Mouse (Mus musculus) liver, embryonic 14.5 days (tissue): Measurements from ENCODE around the gene Uvssa. TPM values are rescaled to one million over a fixed set of nuclear protein-coding genes. Genes with fewer than 3 reads are reported as not detected.

Experiments used
- ATAC-seq: fragments of 200-750 bp; cut with Nextera tagmentation; 2 replicates; pipeline ENCODE4 v1.8.0; 2017; ENCODE audit warnings: moderate number of reproducible peaks, mild to moderate bottlenecking, moderate library complexity; ENCODE audit not compliant: insufficient read depth
- DNase-seq, 3 experiments: peaks; one replicate each; pipeline ENCODE4 v3.0.0-alpha.2; 2012 to 2013; ENCODE audit warnings: low read depth in 3 of 3, low spot score in 3 of 3
- H3K27ac ChIP-seq: fragments of 300-500 bp; sonication (generic); 2 replicates; pipeline ENCODE4 v1.5.1; 2014; ENCODE audit warnings: moderate library complexity, mild to moderate bottlenecking, control low read depth, inconsistent platforms
- H3K27me3 ChIP-seq: fragments of 300-500 bp; sonication (generic); 2 replicates; pipeline ENCODE4 v1.6.1; 2014; ENCODE audit warnings: mild to moderate bottlenecking, low read length, moderate library complexity; ENCODE audit not compliant: control insufficient read depth, insufficient read depth
- H3K36me3 ChIP-seq: fragments of 300-500 bp; sonication (generic); replicated peaks from 2 replicates; pipeline ENCODE4 v1.6.1; 2014; ENCODE audit warnings: low read depth; ENCODE audit not compliant: control insufficient read depth, insufficient read depth
- H3K4me1 ChIP-seq, 2 experiments: fragments of 200-500 bp in 1 of 2; fragments of 300-500 bp in 1 of 2; sonication (generic) in 1 of 2; replicated peaks; 2 replicates each; pipeline ENCODE4 v1.6.1; 2012 to 2014; ENCODE audit warnings: antibody characterized with exemption in 1 of 2, inconsistent platforms in 1 of 2, low read length in 1 of 2; ENCODE audit not compliant: control insufficient read depth in 2 of 2, insufficient read depth in 2 of 2
- H3K4me2 ChIP-seq: fragments of 300-500 bp; sonication (generic); 2 replicates; pipeline ENCODE4 v1.6.1; 2014; ENCODE audit warnings: low read depth, mild to moderate bottlenecking, control low read depth, moderate library complexity
- H3K4me3 ChIP-seq, 2 experiments: fragments of 200-500 bp in 1 of 2; fragments of 300-500 bp in 1 of 2; sonication (generic) in 1 of 2; 2 replicates each; pipeline ENCODE4 v1.5.1; 2012 to 2014; ENCODE audit warnings: low read depth in 2 of 2, low read length in 2 of 2, mild to moderate bottlenecking in 2 of 2, control low read depth in 1 of 2, inconsistent platforms in 1 of 2, moderate library complexity in 1 of 2; ENCODE audit not compliant: insufficient read depth in 1 of 2
- H3K9ac ChIP-seq: fragments of 300-500 bp; sonication (generic); replicated peaks from 2 replicates; pipeline ENCODE4 v1.6.1; 2014; ENCODE audit warnings: mild to moderate bottlenecking, control low read depth, moderate library complexity
- H3K9me3 ChIP-seq: fragments of 300-500 bp; sonication (generic); 2 replicates; pipeline ENCODE4 v1.6.1; 2016; ENCODE audit warnings: low read length, mixed read lengths; ENCODE audit not compliant: control insufficient read depth
- CTCF ChIP-seq: IDR thresholded peaks from 2 replicates; pipeline ENCODE4 v1.5.1; 2016; ENCODE audit warnings: antibody characterized with exemption, low read depth, control low read depth
- EP300 ChIP-seq: IDR thresholded peaks from 2 replicates; pipeline ENCODE4 v1.6.1; 2016; ENCODE audit warnings: antibody characterized with exemption, low read depth
- WGBS: fragments of 180-500 bp; shearing (Covaris S2); extraction: QIAGEN DNeasy Blood & Tissue Kit; methylation state at CpG from one replicate; pipeline ENCODE4 v1.1.7; 2014; ENCODE audit not compliant: insufficient replicate concordance; 5-methylcytosine and 5-hydroxymethylcytosine counted together
- polyA plus RNA-seq, 2 experiments: library from polyadenylated mRNA; depleted of rRNA in 1 of 2; stranded (reverse) in 1 of 2; unstranded in 1 of 2; fragments of >200 nt; fragmentation: Nextera tagmentation in 1 of 2; extraction: Ambion mirVana in 1 of 2; gene quantifications; 2 replicates each; pipeline versions ENCODE4 v1.2.1 to v1.2.3; 2012 to 2014

The Uvssa gene
- polyA plus RNA-seq, 2 experiments = 1.5 to 2.2 TPM

- Histone ChIP-seq H3K36me3 (peaks cover 2% of the 10 kb centered on the region), H3K9ac (peak overlapping the region; percentile 85), H3K27me3 (no peaks in the 10 kb centered on the region), H3K4me2 (peak overlapping the region; percentile 99), H3K27ac (peak overlapping the region; percentile 93), H3K4me1 (peaks cover 7 to 8% of the 10 kb centered on the region in 2 experiments; a peak in 3 of 4 replicates), H3K4me3 (peak overlapping the region; percentile 62 to 82), H3K9me3 (no peaks in the 10 kb centered on the region)
- 2% methylated on average over 21 of the region's 21 CpGs for WGBS
- ATAC-seq (peak; percentile 46; the same call in 1 of the 2 replicates), DNase-seq (no peak)
- TF ChIP-seq CTCF (no peak), EP300 (no peak)
Observed at GRCm38 (mm10) chr5:33377801-33378301, 498 bp upstream of the Uvssa start.

- DNase-seq (no peak), ATAC-seq (no peak)
- TF ChIP-seq CTCF (no peak), EP300 (no peak)
- no peaks in the 10 kb centered on the region for H3K9me3 ChIP-seq
- H3K27ac ChIP-seq = no peak overlapping the region
- H3K4me2 ChIP-seq = no peak overlapping the region
- no peaks in the 10 kb centered on the region; the same call in none of the 2 replicates for H3K36me3 ChIP-seq
- no peaks in the 10 kb centered on the region for H3K27me3 ChIP-seq
- H3K4me1 ChIP-seq = no peaks in the 10 kb centered on the region
- H3K4me3 ChIP-seq = no peak overlapping the region
- WGBS = 74% methylated on average over 11 of the region's 11 CpGs
- H3K9ac ChIP-seq = no peak overlapping the region
Observed at GRCm38 (mm10) chr5:33387550-33387949, 9.2 kb downstream of the Uvssa start.

GRCm38 (mm10) chr5:33393803-33394202 is 15.5 kb downstream of the Uvssa start:
- TF ChIP-seq EP300 (no peak), CTCF (peak; percentile 98)
- no peak overlapping the region for H3K27ac ChIP-seq
- ATAC-seq = no peak; the same call in 1 of the 2 replicates
- H3K9me3 ChIP-seq = no peaks in the 10 kb centered on the region
- 19% methylated on average over 7 of the region's 7 CpGs for WGBS
- H3K4me3 ChIP-seq = no peak overlapping the region
- peak; percentile 34 to 38 (median 37) for DNase-seq
- no peak overlapping the region for H3K4me2 ChIP-seq
- H3K27me3 ChIP-seq = no peaks in the 10 kb centered on the region
- H3K9ac ChIP-seq = no peak overlapping the region
- no peaks in the 10 kb centered on the region for H3K4me1 ChIP-seq
- H3K36me3 ChIP-seq = no peaks in the 10 kb centered on the region; the same call in none of the 2 replicates

GRCm38 (mm10) chr5:33395693-33396092 is 17.3 kb downstream of the Uvssa start:
- no peaks in the 10 kb centered on the region for H3K9me3 ChIP-seq
- no peak for TF ChIP-seq CTCF
- TF ChIP-seq EP300 = no peak
- whole genome bisulfite sequencing = 76% methylated on average over 11 of the region's 11 CpGs
- H3K4me2 ChIP-seq = no peak overlapping the region
- no peak overlapping the region for H3K27ac ChIP-seq
- no peak for ATAC-seq
- H3K27me3 ChIP-seq = no peaks in the 10 kb centered on the region
- no peaks in the 10 kb centered on the region for H3K4me1 ChIP-seq
- H3K9ac ChIP-seq = no peak overlapping the region
- H3K36me3 ChIP-seq = no peaks in the 10 kb centered on the region; the same call in none of the 2 replicates
- no peak overlapping the region for H3K4me3 ChIP-seq
- no peak for DNase-seq

DNA sequence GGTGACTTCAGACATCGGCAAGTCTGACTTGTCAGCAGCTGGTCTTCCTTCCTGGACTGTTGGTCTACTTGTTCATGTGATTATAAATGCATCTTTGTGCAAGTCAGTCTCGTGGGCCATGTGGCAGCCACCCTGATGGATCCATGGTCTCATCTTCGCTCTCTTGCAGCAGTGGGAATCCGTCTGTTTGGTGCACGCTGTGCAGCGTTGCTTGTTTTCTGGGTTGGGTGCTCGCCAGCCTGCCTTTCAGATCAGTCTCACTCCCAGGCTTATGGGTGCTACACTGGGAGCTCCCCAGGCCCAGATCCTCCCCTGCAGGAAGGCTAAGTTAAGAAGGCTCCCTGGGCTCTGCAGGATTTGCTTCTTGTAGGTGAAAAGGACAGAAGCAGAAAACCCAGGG is 18.5 kb downstream of the Uvssa start:
- no peak overlapping the region for H3K4me2 ChIP-seq
- H3K4me3 ChIP-seq = no peak overlapping the region
- no peaks in the 10 kb centered on the region for H3K4me1 ChIP-seq
- TF ChIP-seq EP300 (no peak), CTCF (no peak)
- DNase-seq = no peak
- no peaks in the 10 kb centered on the region; the same call in none of the 2 replicates for H3K36me3 ChIP-seq
- no peak overlapping the region for H3K9ac ChIP-seq
- H3K27me3 ChIP-seq = no peaks in the 10 kb centered on the region
- ATAC-seq = no peak
- 79% methylated on average over 7 of the region's 7 CpGs for WGBS
- H3K9me3 ChIP-seq = no peaks in the 10 kb centered on the region
- H3K27ac ChIP-seq = no peak overlapping the region
